Mouse (Mus musculus) limb, embryonic 12.5 days (tissue): ENCODE data around the gene Thsd7a. TPM values are rescaled to one million over a fixed set of nuclear protein-coding genes. Genes with fewer than 3 reads are reported as not detected.

Experiments used
- ATAC-seq: fragments of 200-750 bp; cut with Nextera tagmentation; 2 replicates; pipeline ENCODE4 v1.8.0; 2017; ENCODE audit warnings: low read depth, moderate TSS enrichment; ENCODE audit not compliant: insufficient number of reproducible peaks, insufficient read depth, low FRiP score, low TSS enrichment
- H3K27ac ChIP-seq: fragments of 300-500 bp; sonication (generic); 2 replicates; pipeline ENCODE4 v1.5.1; 2016; ENCODE audit warnings: mild to moderate bottlenecking, moderate library complexity
- H3K27me3 ChIP-seq: fragments of 300-500 bp; sonication (generic); 2 replicates; pipeline ENCODE4 v1.6.1; 2016; ENCODE audit warnings: mild to moderate bottlenecking, moderate library complexity
- H3K36me3 ChIP-seq: fragments of 300-500 bp; sonication (generic); 2 replicates; pipeline ENCODE4 v1.6.1; 2016; ENCODE audit warnings: mild to moderate bottlenecking, moderate library complexity
- H3K4me1 ChIP-seq: fragments of 300-500 bp; sonication (generic); replicated peaks from 2 replicates; pipeline ENCODE4 v1.6.1; 2016
- H3K4me2 ChIP-seq: fragments of 300-500 bp; sonication (generic); 2 replicates; pipeline ENCODE4 v1.6.1; 2016; ENCODE audit warnings: mild to moderate bottlenecking, moderate library complexity
- H3K4me3 ChIP-seq: fragments of 300-500 bp; sonication (generic); replicated peaks from 2 replicates; pipeline ENCODE4 v1.5.1; 2016; ENCODE audit warnings: mild to moderate bottlenecking
- H3K9ac ChIP-seq: fragments of 300-500 bp; sonication (generic); replicated peaks from 2 replicates; pipeline ENCODE4 v1.6.1; 2016; ENCODE audit warnings: mild to moderate bottlenecking, moderate library complexity
- H3K9me3 ChIP-seq: fragments of 300-500 bp; sonication (generic); 2 replicates; pipeline ENCODE4 v1.6.1; 2016; ENCODE audit warnings: mild to moderate bottlenecking, moderate library complexity
- WGBS: fragments of 180-500 bp; shearing (Covaris S2); methylation state at CpG from one replicate; pipeline ENCODE4 v1.1.7; 2016; 5-methylcytosine and 5-hydroxymethylcytosine counted together
- polyA plus RNA-seq: library from polyadenylated mRNA; unstranded; fragments of >200 nt; fragmentation: Nextera tagmentation; extraction: Ambion mirVana; gene quantifications from 2 replicates; pipeline ENCODE4 v1.2.1, GENCODE M21; 2016

Thsd7a gene
- polyA plus RNA-seq, 1 experiment from 2014 or later = 5.6 TPM

- H3K27ac ChIP-seq = no peak overlapping the region
- no peak overlapping the region for H3K9ac ChIP-seq
- H3K9me3 ChIP-seq = no peaks in the 10 kb centered on the region
- H3K27me3 ChIP-seq = no peaks in the 10 kb centered on the region
- H3K4me2 ChIP-seq = no peak overlapping the region
- H3K4me1 ChIP-seq = no peaks in the 10 kb centered on the region
- WGBS = 86% methylated on average over 6 of the region's 6 CpGs
- no peaks in the 10 kb centered on the region for H3K36me3 ChIP-seq
- no peak overlapping the region for H3K4me3 ChIP-seq
- ATAC-seq = no peak
These were observed 368.0 kb downstream of the Thsd7a start for GRCm38 (mm10) chr6:12381136-12381778.

GRCm38 (mm10) chr6:12380717-12381116 lies 368.5 kb downstream of the Thsd7a start:
- ATAC-seq = no peak
- H3K9ac ChIP-seq = no peak overlapping the region
- H3K4me2 ChIP-seq = no peak overlapping the region
- no peaks in the 10 kb centered on the region for H3K4me1 ChIP-seq
- no peaks in the 10 kb centered on the region for H3K9me3 ChIP-seq
- 89% methylated on average over 2 of the region's 2 CpGs for WGBS
- H3K27ac ChIP-seq = no peak overlapping the region
- no peaks in the 10 kb centered on the region for H3K36me3 ChIP-seq
- no peaks in the 10 kb centered on the region for H3K27me3 ChIP-seq
- H3K4me3 ChIP-seq = no peak overlapping the region

GRCm38 (mm10) chr6:12358737-12359136 lies 390.5 kb downstream of the Thsd7a start:
- WGBS = 18% methylated on average over 2 of the region's 2 CpGs
- no peak overlapping the region for H3K27ac ChIP-seq
- no peak overlapping the region for H3K4me3 ChIP-seq
- peaks cover 3% of the 10 kb centered on the region; the same call in 1 of the 2 replicates for H3K9me3 ChIP-seq
- ATAC-seq = no peak
- no peaks in the 10 kb centered on the region for H3K36me3 ChIP-seq
- no peak overlapping the region for H3K4me2 ChIP-seq
- H3K4me1 ChIP-seq = no peaks in the 10 kb centered on the region
- H3K27me3 ChIP-seq = no peaks in the 10 kb centered on the region
- H3K9ac ChIP-seq = no peak overlapping the region

GRCm38 (mm10) chr6:12353573-12353972 lies 395.6 kb downstream of the Thsd7a start:
- ATAC-seq = no peak
- H3K4me1 ChIP-seq = no peaks in the 10 kb centered on the region
- H3K27ac ChIP-seq = no peak overlapping the region
- no peak overlapping the region for H3K4me2 ChIP-seq
- no peak overlapping the region for H3K4me3 ChIP-seq
- 72% methylated on average over 2 of the region's 2 CpGs for WGBS
- H3K27me3 ChIP-seq = no peaks in the 10 kb centered on the region
- no peaks in the 10 kb centered on the region for H3K36me3 ChIP-seq
- H3K9ac ChIP-seq = no peak overlapping the region
- peaks cover 3% of the 10 kb centered on the region; the same call in 1 of the 2 replicates for H3K9me3 ChIP-seq

GRCm38 (mm10) chr6:12352165-12352719 lies 397.0 kb downstream of the Thsd7a start:
- Histone ChIP-seq H3K9ac (no peak overlapping the region), H3K4me2 (no peak overlapping the region), H3K9me3 (peaks cover 3% of the 10 kb centered on the region; the same call in 1 of the 2 replicates), H3K4me1 (no peaks in the 10 kb centered on the region), H3K4me3 (no peak overlapping the region), H3K27ac (no peak overlapping the region), H3K27me3 (no peaks in the 10 kb centered on the region), H3K36me3 (no peaks in the 10 kb centered on the region)
- 70% methylated on average over 9 of the region's 9 CpGs for WGBS
- no peak for ATAC-seq

GRCm38 (mm10) chr6:12350753-12351152 lies 398.5 kb downstream of the Thsd7a start:
- no peak overlapping the region for H3K4me2 ChIP-seq
- no peaks in the 10 kb centered on the region for H3K36me3 ChIP-seq
- 66% methylated on average over 5 of the region's 5 CpGs for WGBS
- H3K27ac ChIP-seq = no peak overlapping the region
- no peak overlapping the region for H3K9ac ChIP-seq
- H3K27me3 ChIP-seq = no peaks in the 10 kb centered on the region
- H3K4me3 ChIP-seq = no peak overlapping the region
- H3K9me3 ChIP-seq = no peaks in the 10 kb centered on the region
- H3K4me1 ChIP-seq = no peaks in the 10 kb centered on the region
- ATAC-seq = no peak

DNA sequence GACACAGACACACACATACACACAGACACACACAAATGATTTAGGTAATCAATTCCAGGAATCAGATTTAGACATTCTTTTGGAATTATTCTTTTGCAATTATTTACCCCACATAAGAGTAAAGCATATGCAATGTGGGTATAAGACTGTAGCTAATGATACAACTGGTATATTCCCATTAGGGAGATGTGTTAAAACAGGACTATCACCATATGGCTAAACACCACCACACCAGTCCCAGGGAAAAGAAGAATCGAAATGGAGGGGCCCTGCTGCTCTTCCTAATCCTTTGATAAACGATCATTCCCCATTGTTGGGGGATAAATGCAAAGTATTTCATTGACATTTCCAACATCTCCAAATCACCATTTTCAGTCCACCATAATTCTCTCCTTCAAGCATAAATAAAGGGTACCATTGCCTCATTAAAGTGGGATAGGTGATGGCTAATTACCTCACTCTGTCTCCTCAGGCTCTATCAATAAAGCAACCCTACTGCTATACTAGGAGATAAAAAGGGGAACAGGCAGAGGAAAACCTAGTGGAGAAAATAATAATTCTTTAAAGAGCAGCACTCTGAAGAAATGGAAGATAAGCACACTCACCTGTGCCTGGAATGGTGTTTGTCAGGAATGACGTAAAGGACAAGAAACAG lies 400.0 kb downstream of the Thsd7a start:
- no peaks in the 10 kb centered on the region for H3K4me1 ChIP-seq
- no peak overlapping the region for H3K27ac ChIP-seq
- 70% methylated on average over 3 of the region's 3 CpGs for WGBS
- H3K4me3 ChIP-seq = no peak overlapping the region
- H3K27me3 ChIP-seq = no peaks in the 10 kb centered on the region
- ATAC-seq = no peak
- no peak overlapping the region for H3K4me2 ChIP-seq
- no peak overlapping the region for H3K9ac ChIP-seq
- no peaks in the 10 kb centered on the region for H3K9me3 ChIP-seq
- no peaks in the 10 kb centered on the region for H3K36me3 ChIP-seq

DNA sequence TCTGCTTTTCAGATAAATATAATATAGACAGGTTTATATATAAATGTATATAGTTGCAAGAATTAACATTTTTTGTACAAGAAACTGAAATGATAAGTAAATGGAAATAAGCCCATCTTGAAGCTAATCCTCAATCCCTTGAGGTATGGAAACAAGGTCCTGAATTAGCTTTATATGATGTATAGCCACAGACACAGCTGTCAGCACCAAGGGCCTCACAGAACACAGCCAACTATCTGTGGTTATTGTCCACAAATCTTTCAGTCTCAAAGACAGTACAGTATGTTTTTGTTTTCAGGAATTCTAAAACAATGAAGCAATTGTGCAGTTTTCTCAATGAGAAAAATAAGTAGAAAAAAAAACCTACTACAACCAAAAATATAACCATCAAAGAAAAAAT lies 400.5 kb downstream of the Thsd7a start:
- no peaks in the 10 kb centered on the region for H3K36me3 ChIP-seq
- no peaks in the 10 kb centered on the region for H3K4me1 ChIP-seq
- no peak overlapping the region for H3K4me2 ChIP-seq
- ATAC-seq = no peak
- no peak overlapping the region for H3K9ac ChIP-seq
- no peak overlapping the region for H3K27ac ChIP-seq
- H3K9me3 ChIP-seq = no peaks in the 10 kb centered on the region
- H3K27me3 ChIP-seq = no peaks in the 10 kb centered on the region
- H3K4me3 ChIP-seq = no peak overlapping the region

DNA sequence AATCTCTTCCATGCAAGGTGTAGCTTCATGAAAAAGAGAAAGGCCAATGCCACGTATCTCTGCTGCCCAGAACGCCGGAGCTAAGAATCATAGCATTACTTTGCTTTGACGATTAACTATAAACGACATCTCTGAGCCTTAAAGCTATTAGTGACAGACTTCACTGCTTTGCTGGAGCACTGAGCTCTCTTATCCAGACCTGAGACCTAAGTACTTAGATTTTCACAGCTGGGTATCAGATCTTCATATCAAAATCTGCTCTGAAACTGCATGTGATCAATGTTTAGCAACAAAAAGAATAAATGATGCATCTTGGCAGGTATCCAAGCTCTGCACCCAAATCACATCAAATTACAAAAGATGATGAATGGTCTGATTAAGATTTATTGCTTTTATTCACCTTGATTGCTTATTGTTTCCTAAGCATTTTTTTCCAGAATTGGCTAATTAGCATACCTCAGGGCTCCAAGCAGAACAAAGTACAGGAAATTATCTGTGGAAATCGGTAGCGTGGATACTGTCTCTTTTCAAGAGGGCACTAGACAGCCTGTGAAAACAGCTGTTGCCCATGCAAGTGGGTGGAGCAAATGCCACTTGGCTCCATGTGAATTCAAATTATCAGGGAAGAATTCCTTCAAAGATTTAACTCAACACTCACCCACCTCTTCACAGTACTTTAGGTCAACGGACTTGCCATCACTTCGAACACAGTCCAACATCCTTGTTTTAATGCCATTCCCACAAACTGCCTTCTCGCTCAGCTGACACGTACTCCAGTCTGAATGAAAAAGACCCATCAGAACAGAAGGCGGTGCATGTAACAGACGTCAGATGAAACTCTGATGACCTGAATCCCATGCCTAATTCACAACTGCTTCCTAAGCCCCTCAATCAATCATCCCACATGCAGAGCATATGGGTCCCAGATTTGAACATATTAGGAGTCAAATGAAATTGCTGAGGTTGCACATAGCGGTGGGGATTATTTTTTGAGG lies 412.3 kb downstream of the Thsd7a start:
- WGBS = 67% methylated on average over 14 of the region's 14 CpGs
- H3K4me1 ChIP-seq = no peaks in the 10 kb centered on the region
- no peak for ATAC-seq
- H3K36me3 ChIP-seq = no peaks in the 10 kb centered on the region
- H3K4me3 ChIP-seq = no peak overlapping the region
- H3K4me2 ChIP-seq = no peak overlapping the region
- no peak overlapping the region for H3K27ac ChIP-seq
- no peaks in the 10 kb centered on the region for H3K27me3 ChIP-seq
- no peak overlapping the region for H3K9ac ChIP-seq
- no peaks in the 10 kb centered on the region for H3K9me3 ChIP-seq

GRCm38 (mm10) chr6:12315070-12315909 lies 433.9 kb downstream of the Thsd7a start:
- no peak for ATAC-seq
- Histone ChIP-seq H3K27ac (no peak overlapping the region), H3K4me3 (no peak overlapping the region), H3K4me2 (no peak overlapping the region), H3K9me3 (no peaks in the 10 kb centered on the region), H3K36me3 (no peaks in the 10 kb centered on the region), H3K27me3 (no peaks in the 10 kb centered on the region), H3K9ac (no peak overlapping the region), H3K4me1 (no peaks in the 10 kb centered on the region)
- WGBS = 57% methylated on average over 7 of the region's 7 CpGs
